In genomic region chr14:61330591-61330990, GRCm38 (mm10) we compare ENCODE assay signal across 8 mouse cellular contexts. TPM values are rescaled to one million over a fixed set of nuclear protein-coding genes. Genes with fewer than 3 reads are reported as not detected.
DNase-seq lines count a peak whose midpoint lies in the region; ATAC-seq and TF ChIP-seq lines count a peak whose summit lies in the region.
"Had no signal": no experiment of that assay in that cellular context is flagged by ENCODE, and none has a peak within 500 bp of the region (broad histone marks: within the 10 kb centered on the region; RNA-seq: fewer than 3 reads in every experiment).

No protein-coding gene starts in this region.

- H3K9me3 ChIP-seq in forebrain, postnatal 0 days (ENCODE audit: low read length): no peaks in the 10 kb centered on the region
- no peaks in the 10 kb centered on the region for H3K9me3 ChIP-seq in liver, embryonic 12.5 days (replicated peaks)
- H3K9me3 ChIP-seq in liver, postnatal 0 days (ENCODE audit: low read length): no peaks in the 10 kb centered on the region

- no peak for TF ChIP-seq CTCF in forebrain, postnatal 0 days (IDR thresholded peaks at IDR 0.05; ENCODE audit: low read depth)
- no peak for TF ChIP-seq CTCF in liver, postnatal 0 days (IDR thresholded peaks at IDR 0.05; ENCODE audit: low read depth)

- ATAC-seq in forebrain, postnatal 0 days: peak; percentile 40
- ATAC-seq in liver, embryonic 12.5 days: no peak
- ATAC-seq in liver, postnatal 0 days: no peak

- H3K9ac ChIP-seq in forebrain, postnatal 0 days: 0 out of 2 replicates have a peak overlapping the region, but pooled peaks have one; percentile 3
- no peak overlapping the region for H3K9ac ChIP-seq in liver, embryonic 12.5 days
- no peak overlapping the region for H3K9ac ChIP-seq in liver, postnatal 0 days (replicated peaks)
- H3K9ac ChIP-seq: lung, embryonic 14.5 days had no signal

- 25% methylated on average over 11 of the region's 11 CpGs for WGBS in forebrain, postnatal 0 days
- 79% methylated on average over 11 of the region's 11 CpGs for WGBS in liver, embryonic 12.5 days (ENCODE audit: insufficient replicate concordance)
- WGBS in liver, postnatal 0 days (ENCODE audit: insufficient replicate concordance): 88% methylated on average over 11 of the region's 11 CpGs

- no peak overlapping the region for H3K4me3 ChIP-seq in forebrain, postnatal 0 days (ENCODE audit: low read depth, low read length)
- H3K4me3 ChIP-seq in liver, embryonic 12.5 days: no peak overlapping the region
- no peak overlapping the region for H3K4me3 ChIP-seq in liver, postnatal 0 days (ENCODE audit: low read depth, low read length)

- TF ChIP-seq EP300 in liver, postnatal 0 days (IDR thresholded peaks at IDR 0.05; ENCODE audit: low read depth): no peak

- peaks cover 15% of the 10 kb centered on the region for H3K4me1 ChIP-seq in forebrain, postnatal 0 days (ENCODE audit: insufficient read depth)
- H3K4me1 ChIP-seq in liver, embryonic 12.5 days: peaks cover 11% of the 10 kb centered on the region
- H3K4me1 ChIP-seq in liver, postnatal 0 days (ENCODE audit: insufficient read depth): no peaks in the 10 kb centered on the region; the same call in none of the 2 replicates

- peak; percentile 44 for DNase-seq in retina, adult 2 months (ENCODE audit: low read depth, low spot score)
- no peak for DNase-seq in retina, embryonic 14.5 days (ENCODE audit: low spot score)
- DNase-seq in forebrain, postnatal 0 days: peak; percentile 78
- peak; percentile 25 to 61 for DNase-seq in left cerebral cortex, adult 8-10 months (ENCODE audit: low spot score in 2 of 2)
- DNase-seq in thymus, postnatal 14 days: no peak
- no peak for DNase-seq in liver, postnatal 0 days

- H3K27me3 ChIP-seq in forebrain, postnatal 0 days (ENCODE audit: insufficient read depth, low read length): no peaks in the 10 kb centered on the region
- H3K27me3 ChIP-seq in liver, embryonic 12.5 days (replicated peaks): no peaks in the 10 kb centered on the region
- no peaks in the 10 kb centered on the region for H3K27me3 ChIP-seq in liver, postnatal 0 days (ENCODE audit: insufficient read depth, low read length)

- peak overlapping the region; percentile 36 for H3K4me2 ChIP-seq in forebrain, postnatal 0 days (ENCODE audit: low read depth)
- H3K4me2 ChIP-seq in liver, embryonic 12.5 days: no peak overlapping the region
- H3K4me2 ChIP-seq in liver, postnatal 0 days (ENCODE audit: low read depth, low read length): no peak overlapping the region

- no peaks in the 10 kb centered on the region for H3K36me3 ChIP-seq in forebrain, postnatal 0 days (ENCODE audit: insufficient read depth)
- no peaks in the 10 kb centered on the region for H3K36me3 ChIP-seq in liver, embryonic 12.5 days
- no peaks in the 10 kb centered on the region for H3K36me3 ChIP-seq in liver, postnatal 0 days (replicated peaks; ENCODE audit: insufficient read depth, low read length)

- H3K27ac ChIP-seq in forebrain, postnatal 0 days (ENCODE audit: low read depth, low read length): peak overlapping the region; percentile 76
- H3K27ac ChIP-seq in liver, embryonic 12.5 days: no peak overlapping the region
- H3K27ac ChIP-seq in liver, postnatal 0 days (ENCODE audit: low read depth): no peak overlapping the region

RNA-seq across cellular contexts. Expression of gene Arl11, which starts 21.0 kb away (rescaled TPM):
- 0.23 and 0.57 TPM in 2 replicates for total RNA-seq in forebrain, postnatal 0 days (2014; rRNA removed)
- polyA plus RNA-seq in forebrain, postnatal 0 days (2015; fragmentation: Nextera tagmentation; extraction: Ambion mirVana): 0.54 and 0.62 TPM in 2 replicates
- 1 to 10 TPM in 3 of 4 experiments, under 1 TPM in 1; 0.32 to 3.3 (median 1.7) TPM for total RNA-seq in left cerebral cortex, adult 8-10 months (2022)
- 1.1 TPM in 2 replicates for polyA plus RNA-seq in liver, embryonic 12.5 days (2016; fragmentation: Nextera tagmentation; extraction: Ambion mirVana)
- 2.8 and 3.0 TPM in 2 replicates for polyA plus RNA-seq in liver, postnatal 0 days (2015; fragmentation: Nextera tagmentation; extraction: Ambion mirVana)

RNA-seq across cellular contexts. Expression of gene Ebpl, which starts 29.6 kb away (rescaled TPM):
- total RNA-seq in forebrain, postnatal 0 days (2014; rRNA removed): 2.7 and 3.4 TPM in 2 replicates
- polyA plus RNA-seq in forebrain, postnatal 0 days (2015; fragmentation: Nextera tagmentation; extraction: Ambion mirVana): 9.3 and 9.7 TPM in 2 replicates
- total RNA-seq in left cerebral cortex, adult 8-10 months (2022): 1 to 10 TPM; 3.4 to 5.1 (median 4.3) TPM
- polyA plus RNA-seq in liver, embryonic 12.5 days (2016; fragmentation: Nextera tagmentation; extraction: Ambion mirVana): 3.9 and 4.3 TPM in 2 replicates
- polyA plus RNA-seq in liver, postnatal 0 days (2015; fragmentation: Nextera tagmentation; extraction: Ambion mirVana): 13.3 and 13.8 TPM in 2 replicates

Comparison
In these comparisons a context has a peak if more than half of its experiments do, and no peak if none do; other contexts are left out.
1. DNase-seq: peak in retina, adult 2 months (single experiment), forebrain, postnatal 0 days (single experiment) and left cerebral cortex, adult 8-10 months (2 of 2); none in retina, embryonic 14.5 days (single experiment), thymus, postnatal 14 days (single experiment) and liver, postnatal 0 days (single experiment).